Mouse (Mus musculus) heart, postnatal 25 days (tissue): ENCODE measurements around the gene Ppp1r3c. TPM values are rescaled to one million over a fixed set of nuclear protein-coding genes. Genes with fewer than 3 reads are reported as not detected.

Experiments
- DNase-seq: peaks from one replicate; pipeline ENCODE4 v3.0.0; 2022; ENCODE audit warnings: low spot score
- intact Hi-C: fragments of 180-260 bp; cut with DNase I; formaldehyde crosslinking; loops from one replicate; pipeline ENCODE4 v1.15.1; 2025
- total RNA-seq, 2 experiments: library from RNA; stranded (reverse); gene quantifications; 2 replicates each; pipeline ENCODE4 v1.2.3; 2021

The Ppp1r3c gene
- total RNA-seq, 2 experiments from 2014 or later: 94.9 to 102 TPM

DNA sequence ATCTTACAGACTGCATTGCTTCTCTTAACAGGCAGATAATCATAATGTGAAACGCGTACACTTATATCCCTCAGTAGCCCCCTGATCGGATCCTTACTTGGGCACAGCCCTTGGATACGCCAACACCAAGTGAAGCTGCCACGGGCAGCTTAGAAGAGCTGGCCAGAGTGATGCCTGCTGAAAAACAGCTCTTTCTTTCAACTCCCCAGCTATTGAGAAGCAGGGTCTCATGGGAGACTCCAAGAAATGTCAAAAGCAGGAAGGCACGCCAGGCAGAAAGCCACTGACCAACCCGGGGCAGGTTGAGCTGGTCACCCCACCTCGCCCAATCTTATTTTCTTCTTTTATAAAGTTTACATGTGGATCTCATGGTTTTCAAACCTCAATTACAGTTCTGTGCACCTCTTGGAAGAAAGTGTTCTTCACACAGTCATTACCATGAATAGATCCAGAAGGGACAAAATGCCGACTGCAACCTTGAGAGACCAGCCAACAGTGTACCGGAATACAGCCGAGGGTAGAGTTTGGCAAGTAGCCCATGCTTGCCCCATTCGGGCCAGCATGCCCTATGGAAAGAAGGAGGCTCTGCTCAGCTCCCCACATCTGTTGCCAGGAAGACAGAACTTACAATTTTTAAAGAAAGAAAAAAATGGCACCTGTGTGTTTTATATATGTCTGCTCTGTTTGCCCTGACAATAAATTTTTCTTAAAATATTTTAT lies 7.6 kb downstream of the Ppp1r3c start:
- DNase-seq: no peak
- intact Hi-C loops: loop anchor here (1.0 kb wide), 1 partner anchor 23 kb away; no protein-coding TSS in a partner anchor

DNA sequence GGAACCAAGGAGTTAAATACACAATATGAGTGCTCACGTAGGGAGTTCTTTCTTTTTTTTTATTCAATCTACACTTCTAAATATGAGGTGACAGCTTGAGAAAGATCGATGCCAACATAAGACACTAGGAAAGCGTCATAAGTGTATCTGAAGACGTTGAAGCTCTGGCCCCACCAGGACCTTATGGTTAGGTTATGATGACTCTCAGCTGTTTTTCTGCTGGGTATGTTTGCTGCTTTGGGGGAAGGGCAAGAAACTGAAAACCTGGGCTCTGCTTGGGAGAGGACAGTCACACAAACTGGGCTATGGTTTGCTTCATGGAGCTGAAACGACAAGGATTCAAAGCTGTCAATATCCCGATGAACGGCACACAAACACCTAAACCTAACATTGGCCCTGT lies 11.5 kb downstream of the Ppp1r3c start:
- no peak for DNase-seq
- intact Hi-C loops: no loop called here

DNA sequence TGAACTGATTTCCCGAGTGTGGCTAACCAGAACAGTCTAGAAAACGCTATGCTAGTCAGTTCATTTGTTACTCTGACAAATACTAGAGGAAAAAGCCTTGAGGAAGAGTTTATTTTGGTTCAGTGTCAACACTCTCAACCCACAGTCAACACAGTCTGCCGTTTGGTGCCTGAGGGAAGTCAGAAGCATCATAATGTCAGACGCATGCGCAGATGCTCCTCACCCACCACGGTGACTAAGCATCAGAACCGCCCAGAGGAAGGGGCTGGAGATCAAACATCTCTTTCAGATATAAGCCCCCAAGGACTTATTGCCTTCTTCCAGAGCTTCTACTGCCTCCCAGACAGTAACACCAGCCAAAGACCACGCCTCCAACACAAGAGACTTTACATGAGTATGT lies 15.3 kb downstream of the Ppp1r3c start:
- intact Hi-C loops: no loop called here
- DNase-seq: no peak

DNA sequence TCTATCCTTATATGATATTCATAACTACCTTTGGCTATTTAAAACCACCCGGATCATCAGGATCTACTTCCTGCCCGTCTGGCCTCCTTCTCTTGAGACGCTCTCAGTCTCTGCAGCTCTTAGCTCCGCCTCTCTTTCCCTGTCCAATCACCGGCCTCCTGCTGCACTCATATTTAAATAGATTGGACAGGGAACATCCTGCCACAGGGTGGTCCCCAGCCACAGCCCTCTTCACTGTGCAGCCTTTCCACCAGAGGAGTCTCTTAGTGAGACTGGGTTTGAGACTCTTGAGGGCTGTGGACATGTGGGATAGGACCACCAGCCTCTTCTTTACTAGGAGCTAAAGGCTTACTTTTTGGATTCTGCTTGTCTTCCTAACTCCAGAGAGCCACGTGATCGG lies 20.2 kb downstream of the Ppp1r3c start:
- no peak for DNase-seq
- intact Hi-C loops: no loop called here

DNA sequence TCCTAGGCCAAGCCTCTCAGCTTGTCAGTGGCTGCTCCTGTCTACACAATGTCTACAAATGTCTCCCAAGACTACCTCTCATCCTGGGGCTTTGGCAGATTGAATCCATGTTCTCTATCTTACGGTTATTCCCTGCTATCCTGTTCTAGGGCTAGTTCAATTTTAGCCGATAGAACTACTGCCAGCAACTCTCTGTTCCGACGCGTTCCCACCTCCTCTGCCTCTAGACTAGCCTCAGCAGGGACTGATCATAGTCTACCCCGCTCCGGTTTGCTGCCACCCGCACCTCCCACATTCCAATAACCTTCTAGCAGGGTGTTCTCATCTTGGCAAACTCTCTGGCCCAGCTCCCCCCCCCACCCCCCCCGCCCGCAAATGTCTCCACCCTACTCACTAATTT lies 20.9 kb downstream of the Ppp1r3c start:
- DNase-seq: no peak
- intact Hi-C loops: no loop called here

DNA sequence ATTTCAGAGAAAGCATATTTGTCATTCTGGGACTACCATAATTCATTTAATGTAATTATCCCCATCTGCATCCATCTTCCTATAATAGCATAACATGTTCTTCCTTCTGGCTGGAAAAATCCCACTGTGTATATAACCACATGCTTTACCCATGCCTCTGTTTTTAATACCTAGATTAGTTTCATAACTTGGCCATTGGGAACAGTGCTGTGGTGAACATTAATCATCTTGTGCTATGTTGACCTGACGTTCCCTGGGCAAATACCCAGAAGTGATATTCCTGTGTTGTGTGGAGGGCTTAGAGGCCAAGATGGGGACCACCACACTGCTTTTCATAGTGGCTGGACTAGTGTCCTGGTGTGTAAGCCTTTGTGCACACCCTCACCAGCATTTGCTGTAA lies 22.0 kb downstream of the Ppp1r3c start:
- no peak for DNase-seq
- intact Hi-C loops: no loop called here

DNA sequence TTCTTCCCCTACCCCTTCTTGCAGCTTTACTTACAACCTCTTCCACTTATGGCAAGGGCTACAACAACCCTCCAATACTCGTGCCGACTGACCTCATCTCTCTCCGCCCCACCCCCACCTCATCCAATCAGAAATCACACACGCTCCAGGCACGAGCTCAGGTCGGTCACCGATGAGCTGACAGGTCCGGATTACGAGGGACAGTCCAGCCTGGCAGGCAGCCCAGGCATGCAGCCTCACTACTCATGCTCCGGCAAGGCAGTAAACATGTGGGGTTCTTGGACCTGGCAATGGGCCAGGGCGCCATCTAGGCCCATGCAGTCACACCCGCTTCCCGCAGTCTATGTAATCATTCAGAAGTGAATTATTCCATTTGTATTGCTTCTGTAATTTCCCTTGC lies 23.4 kb downstream of the Ppp1r3c start:
- intact Hi-C loops: no loop called here
- no peak for DNase-seq

DNA sequence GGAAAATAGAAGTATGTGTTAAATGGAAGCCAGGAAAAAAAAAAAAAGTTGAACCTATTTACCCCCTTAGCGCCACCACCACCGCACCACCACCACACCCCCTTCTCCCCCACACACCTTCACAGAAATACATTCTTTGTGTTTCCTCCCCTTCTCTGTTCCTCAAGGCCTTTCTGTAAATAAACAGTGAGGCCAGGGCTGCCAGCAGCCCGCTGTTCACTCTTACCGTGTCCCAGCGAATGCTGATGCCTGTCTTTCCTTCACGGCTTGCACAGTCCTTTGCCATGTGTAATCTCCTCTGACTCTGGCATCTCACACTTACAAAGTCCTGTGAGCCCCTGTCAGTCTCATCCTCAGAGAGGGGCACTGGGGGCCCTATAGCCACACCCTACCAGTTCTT lies 30.3 kb downstream of the Ppp1r3c start:
- intact Hi-C loops: no loop called here
- no peak for DNase-seq

DNA sequence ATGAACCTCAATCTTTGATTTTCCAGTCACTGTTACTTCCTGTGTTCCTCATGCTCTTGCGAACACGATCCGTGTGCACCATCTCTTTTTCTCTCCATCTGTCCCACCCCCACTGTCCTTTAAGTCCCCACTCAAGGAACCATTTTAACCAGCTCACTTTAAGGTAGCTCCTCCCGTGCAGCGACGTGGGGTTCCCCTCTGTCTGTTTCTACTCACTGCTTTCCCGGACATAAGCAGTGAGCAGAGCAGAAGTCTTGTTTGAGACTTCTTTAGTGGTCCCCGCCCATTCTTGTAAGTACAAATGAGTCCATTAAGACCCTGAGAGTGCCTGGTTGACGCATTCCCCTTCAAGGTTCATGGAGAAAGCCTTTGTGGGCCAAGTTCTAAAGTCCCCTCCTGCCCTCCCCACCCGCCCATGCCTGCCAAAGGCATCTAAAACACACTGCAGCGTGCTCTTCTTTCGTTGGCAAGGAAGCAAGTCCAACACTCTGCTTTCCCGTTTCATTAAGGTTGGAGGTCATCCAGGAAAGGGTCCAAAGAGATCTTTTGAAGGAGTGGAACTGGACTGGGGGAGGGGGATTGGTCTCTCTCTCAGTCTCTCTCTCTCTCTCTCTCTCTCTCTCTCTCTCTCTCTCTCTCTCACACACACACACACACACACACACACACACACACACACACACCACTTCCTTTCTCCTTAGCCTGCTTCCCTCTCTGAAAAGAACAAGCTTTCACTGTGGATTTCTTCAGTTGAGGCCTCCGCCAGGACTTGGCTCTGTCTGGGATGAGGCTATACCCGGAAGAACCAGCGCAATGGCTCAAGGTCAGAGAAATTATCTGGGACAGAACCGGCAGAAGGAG lies 30.9 kb downstream of the Ppp1r3c start:
- intact Hi-C loops: no loop called here
- no peak for DNase-seq

DNA sequence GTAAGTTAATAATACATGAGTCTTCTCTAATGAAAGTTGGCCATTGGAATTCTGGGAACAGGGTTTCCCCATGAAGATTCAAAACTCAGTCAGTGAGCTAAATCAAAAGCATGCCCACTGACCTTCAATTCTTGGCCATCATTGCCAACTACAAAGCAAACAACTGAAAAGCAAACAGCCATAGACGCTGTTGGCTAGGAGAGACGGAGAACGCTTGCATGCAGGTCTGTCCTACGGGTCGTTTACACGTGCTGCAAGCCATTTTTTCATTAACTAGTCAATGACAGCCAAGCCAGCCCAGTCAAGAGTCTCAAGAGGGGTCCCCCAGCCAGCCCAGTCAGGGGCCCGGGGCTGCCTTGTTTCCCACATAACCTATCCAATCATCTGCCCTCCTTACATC lies 31.7 kb downstream of the Ppp1r3c start:
- DNase-seq: no peak
- intact Hi-C loops: no loop called here

DNA sequence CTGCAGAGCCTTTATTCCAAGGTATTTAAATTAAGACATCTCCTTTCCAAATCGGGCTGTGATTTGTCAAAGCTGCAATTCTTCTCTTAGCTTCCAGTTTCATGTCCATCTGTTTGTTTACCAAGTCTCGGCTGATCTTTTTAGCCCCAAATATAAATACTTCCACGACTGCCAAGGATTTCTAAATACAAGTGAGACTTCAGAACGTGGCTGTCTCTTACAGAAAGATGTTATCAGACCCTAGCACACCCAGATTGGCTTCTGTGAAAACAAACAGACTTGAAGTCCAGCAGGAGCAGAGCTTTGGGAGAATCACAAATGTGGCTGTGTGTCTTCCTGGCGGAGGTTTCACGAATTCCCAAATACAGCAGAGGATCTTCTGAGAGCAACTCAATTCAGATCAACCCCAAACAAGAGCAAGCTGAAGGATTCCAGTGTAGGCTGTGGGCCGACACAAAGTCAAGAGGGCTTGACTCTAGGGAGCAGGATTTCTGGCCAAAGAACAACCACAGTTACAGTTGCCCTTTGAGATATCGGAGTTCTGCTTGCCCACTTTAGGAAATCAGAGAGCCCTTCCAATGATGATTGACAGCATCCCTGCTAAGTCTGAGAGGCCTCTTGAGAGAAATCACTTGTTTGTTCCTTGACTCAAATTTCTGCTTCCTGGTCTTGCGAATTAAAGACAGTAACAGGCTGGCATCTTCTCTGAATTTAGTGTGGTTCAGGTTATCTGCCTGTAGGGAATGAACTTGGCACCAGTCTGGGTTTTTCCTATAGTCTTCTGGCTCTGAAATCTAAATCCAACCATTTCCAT lies 34.4 kb downstream of the Ppp1r3c start:
- intact Hi-C loops: no loop called here
- no peak for DNase-seq

DNA sequence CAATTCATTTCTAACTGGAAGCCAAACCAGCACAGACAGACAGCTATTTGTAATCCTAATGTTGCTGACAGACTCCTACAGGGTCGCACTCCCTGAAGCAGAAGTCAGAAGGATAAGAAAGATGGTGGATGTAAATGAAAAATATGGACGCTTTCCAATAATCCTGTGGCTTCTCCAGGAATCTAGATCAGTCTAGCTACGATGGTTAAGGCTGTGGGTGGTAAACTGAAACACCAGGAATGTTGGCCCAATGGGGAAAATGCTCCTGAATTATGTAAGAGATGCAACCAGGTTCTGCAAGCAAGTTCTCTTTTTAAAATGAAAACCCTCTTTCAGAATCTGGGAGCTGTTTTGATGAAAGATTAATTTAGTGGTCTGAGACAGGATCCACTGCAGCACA lies 35.1 kb downstream of the Ppp1r3c start:
- intact Hi-C loops: no loop called here
- DNase-seq: no peak

DNA sequence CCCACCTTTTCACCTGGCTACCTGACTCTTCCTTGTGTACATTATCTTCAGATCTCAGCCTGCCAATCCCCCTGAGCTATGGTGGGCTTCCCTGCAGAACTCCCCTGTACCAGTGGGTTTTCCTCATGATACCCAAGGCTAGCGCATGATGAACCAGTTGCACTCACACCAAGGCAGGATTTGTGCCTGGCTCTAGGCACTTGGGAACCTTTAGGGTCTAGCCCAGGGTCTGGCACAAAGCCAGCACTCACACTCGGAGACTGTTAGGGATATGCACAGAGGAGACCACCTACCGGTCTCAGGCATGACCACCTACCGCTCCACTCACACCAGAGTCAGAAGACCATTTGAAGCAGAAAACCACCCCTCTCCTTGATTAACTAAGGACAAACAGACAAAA lies 35.5 kb downstream of the Ppp1r3c start:
- DNase-seq: no peak
- intact Hi-C loops: no loop called here

DNA sequence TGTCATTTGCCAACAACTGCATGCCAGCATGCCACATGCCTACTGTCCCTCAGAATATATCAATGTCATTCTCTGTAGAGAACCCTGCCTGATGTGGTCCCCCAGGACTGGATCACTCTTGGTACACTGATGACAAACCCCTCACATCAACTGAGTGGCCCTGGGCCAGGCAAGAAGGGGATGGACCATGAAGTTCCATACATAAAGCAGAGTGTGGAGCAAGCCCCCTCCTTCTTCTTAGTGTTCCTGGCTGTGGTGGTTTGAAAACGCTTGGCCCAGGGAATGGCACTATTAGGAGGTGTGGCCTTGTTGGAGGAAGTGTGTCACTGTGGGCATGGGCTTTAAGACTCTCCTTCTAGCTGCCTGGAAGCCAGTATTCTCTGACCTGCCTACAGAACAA lies 37.3 kb downstream of the Ppp1r3c start:
- intact Hi-C loops: no loop called here
- no peak for DNase-seq

DNA sequence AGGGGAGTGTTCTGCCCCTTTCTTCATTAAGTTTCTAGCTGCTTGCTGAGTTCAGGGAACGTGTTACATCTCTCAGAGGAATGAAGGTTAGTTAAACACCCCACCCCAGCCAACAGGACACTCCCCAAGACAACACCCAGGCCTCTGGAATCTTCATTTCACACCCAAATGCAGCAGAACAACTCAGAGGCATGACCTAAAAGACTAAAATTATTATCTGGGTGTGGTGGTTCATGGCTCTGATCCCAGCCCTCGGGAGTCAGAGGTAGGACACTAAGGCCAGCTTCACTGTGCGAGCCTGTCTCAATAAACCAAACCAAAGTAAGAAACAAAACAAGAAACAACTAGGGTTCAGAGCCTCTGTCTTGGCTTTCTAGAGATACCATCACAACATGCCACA lies 38.3 kb downstream of the Ppp1r3c start:
- no peak for DNase-seq
- intact Hi-C loops: no loop called here

DNA sequence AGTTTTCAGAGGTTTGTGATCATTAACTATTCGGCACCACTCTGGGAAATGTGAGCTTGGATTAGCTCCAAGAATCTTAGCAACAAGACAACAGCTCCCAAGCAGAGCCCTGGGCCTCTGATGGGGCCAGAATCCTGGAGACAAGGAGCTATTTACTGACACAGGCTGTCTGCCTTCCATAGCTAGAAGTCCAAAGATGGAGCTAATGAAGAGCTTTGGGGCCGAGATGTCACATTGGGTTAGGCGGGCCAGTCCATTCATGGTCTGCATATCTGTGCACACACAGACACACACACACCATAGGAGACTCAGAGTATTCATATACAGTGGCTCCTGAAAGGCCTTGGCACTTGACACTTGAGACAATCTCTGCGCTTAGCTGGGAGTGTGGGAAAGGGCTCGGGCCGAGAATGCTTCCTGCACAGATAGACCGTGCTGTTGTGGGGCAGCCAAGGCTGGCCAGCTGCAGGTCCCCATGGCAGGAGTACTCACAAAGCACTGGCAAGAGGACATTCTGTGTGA lies 39.8 kb downstream of the Ppp1r3c start:
- DNase-seq: no peak
- intact Hi-C loops: no loop called here

DNA sequence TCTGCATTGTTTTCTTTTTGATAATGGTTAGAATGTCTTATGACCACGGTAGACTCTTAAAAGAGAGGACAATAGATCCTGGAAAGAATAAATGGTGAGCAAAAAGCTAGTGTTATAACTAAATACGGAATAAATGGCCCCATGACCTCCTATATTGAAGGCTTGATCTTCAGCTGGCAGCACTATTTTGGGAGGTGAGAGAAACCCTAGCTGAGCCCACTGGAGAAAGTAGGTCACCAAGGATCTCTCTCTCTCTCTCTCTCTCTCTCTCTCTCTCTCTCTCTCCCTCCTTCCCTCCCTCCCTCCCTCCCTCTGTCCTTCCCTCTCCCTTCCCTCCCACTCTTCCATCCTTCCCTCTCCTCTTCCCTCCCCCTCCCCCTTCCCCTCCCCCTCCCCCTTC lies 42.9 kb downstream of the Ppp1r3c start:
- no peak for DNase-seq

DNA sequence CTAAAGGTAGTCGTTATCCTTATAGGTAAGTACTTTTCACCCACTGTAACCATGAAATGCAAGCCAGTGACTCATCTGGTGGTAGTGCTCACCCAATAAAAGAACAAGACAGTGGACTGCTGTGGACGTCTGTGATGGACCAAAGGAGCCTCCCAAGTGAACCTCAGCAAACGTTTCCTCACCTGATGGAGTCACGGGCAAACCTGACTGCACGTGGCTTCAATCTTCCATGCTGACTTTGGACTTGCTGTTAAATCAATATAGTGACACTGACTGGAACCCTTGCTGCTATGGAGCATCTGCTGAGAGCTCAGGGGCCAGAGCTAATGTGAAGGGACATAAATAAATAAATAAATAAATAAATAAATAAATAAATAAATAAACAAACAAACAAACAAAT lies 44.5 kb downstream of the Ppp1r3c start:
- no peak for DNase-seq
- intact Hi-C loops: no loop called here

More for the DNA sequence above, 42.9 kb downstream of the Ppp1r3c start:
- intact Hi-C loops: no loop called here

DNA sequence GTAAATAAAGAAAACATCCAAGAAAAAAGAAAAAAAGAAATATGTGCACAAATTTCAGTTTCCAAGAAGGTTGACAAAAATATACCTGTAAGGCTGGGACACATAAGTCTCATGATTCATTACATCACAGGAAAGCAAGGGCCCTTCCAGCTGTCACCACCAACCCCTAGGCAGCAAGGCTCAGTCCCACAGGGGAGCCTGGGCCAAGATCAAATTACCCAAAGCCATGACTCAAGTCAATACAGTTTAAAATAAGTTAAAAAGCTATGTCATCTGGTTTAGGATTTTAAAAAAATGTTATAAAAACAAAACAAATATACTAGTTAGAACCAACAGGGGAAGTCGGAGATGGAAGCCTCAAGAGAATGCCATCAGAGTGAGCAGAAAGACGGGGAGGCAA lies 45.2 kb downstream of the Ppp1r3c start:
- no peak for DNase-seq
- intact Hi-C loops: no loop called here

DNA sequence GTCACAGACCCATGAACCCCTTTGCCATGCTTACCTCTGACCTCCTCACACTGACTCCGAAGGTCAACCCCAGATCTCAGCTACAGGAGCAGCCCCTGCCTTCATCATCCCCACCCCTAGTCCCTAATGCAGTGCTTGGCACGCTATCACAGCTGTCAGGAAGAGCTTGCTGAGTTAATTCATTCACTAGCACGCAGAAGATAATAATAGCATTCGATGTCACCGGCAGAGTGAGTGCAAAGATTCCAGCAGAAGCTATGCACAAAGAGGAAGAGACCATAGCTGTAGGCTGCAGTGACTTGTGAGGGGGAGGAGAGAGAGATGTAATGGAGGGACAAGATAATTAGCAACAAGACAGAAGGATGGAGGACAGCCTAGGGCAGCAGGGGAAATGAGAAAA lies 47.2 kb downstream of the Ppp1r3c start:
- intact Hi-C loops: no loop called here
- DNase-seq: no peak
